Mouse (Mus musculus): ENCODE data around the gene Aif1. TPM values are rescaled to one million over a fixed set of nuclear protein-coding genes. Genes with fewer than 3 reads are reported as not detected.

Aif1 gene
- total RNA-seq (2021), result 10 to 100 TPM in 1 of 2 experiments, 1 to 10 TPM in 1; 8.0 to 12.5 TPM

DNA sequence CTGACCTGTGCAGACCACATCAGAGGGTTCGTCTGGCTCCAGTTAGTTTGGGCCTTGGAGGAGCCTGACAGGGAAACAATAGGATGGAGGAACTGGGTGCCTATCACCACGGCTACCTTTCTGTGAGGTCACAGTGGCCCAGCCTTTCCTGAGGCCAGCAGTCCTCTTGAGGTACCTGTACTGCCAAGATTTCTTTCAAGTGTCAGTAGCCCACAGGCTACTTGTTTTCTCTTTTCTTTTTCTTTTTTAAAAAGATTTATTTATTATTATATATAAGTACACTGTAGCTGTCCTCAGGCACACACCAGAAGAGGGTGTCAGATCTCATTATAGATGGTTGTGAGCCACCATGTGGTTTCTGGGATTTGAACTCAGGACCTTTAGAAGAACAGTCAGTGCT lies at the start of gene Aif1:
Aif1 (minus strand) TSS at position 101 of the 400 bp plus-strand sequence.
- no peak for DNase-seq (ENCODE audit: extremely low spot score in 1 of 2, low spot score in 2 of 2)
- intact Hi-C loops (cut with DNase I), result no loop called here

DNA sequence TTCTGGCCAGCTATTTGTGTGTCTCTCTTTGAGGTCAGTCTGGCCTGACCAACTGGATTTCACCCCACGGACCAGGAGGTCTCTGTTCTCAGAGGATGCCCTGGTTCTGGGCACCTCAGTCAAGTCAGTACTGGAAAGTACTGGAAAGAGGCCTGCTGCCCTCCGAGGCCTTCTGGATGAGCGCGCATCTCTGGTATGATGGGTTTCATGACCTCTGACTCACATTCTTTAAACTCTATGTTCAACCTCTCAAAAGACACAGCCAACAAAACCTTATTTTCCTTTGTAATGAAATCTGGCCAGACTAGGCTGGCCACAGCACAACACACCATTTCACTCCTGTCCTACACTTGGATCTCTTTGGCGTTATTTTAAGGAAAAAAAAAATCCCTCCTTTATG lies 49.6 kb upstream of the Aif1 start:
- intact Hi-C loops (cut with DNase I), result no loop called here
- no peak for DNase-seq (ENCODE audit: extremely low spot score in 1 of 2, low spot score in 2 of 2)

DNA sequence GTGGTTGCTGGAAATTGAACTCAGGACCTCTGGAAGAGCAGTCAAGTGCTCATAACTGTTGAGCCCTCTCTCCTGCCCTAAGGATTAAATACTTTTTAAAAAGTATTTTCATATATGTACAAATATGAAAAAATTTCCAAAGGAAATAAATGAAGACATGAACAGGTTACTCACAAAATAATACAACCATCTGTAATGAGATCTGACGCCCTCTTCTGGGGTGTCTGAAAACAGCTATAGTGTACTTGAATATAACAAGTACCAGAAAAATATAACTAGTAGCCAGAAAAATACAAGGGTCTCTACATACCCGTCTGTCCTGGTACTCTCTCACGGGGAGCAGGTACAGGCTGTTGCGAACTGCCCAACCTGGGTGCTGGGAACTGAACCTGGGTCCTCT lies 48.8 kb upstream of the Aif1 start:
- no peak for DNase-seq (ENCODE audit: extremely low spot score in 1 of 2, low spot score in 2 of 2)
- intact Hi-C loops (cut with DNase I), result no loop called here

DNA sequence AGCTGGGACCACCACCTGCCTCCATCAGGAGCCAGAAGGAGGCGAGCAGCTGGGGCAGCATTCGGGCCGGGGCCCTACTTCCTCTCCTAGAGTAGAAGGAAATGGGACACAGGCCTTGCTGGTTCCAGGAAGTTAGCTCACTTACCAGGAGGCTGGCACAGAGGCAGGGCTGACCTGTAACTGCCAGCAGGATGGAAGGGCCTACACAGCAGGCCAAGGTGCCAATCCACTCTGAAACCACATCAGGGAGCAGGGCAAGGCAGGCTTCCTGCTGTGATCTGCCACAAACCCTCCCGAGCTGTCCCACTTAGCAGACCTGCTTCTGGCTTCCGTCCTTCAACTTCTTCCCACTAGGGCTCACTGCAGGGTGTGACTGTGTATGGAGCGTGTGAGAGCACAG lies 46.4 kb upstream of the Aif1 start:
- peak in 1 of 2 experiments; percentile 54 for DNase-seq (ENCODE audit: extremely low spot score in 1 of 2, low spot score in 2 of 2)
- intact Hi-C loops (cut with DNase I), result no loop called here

DNA sequence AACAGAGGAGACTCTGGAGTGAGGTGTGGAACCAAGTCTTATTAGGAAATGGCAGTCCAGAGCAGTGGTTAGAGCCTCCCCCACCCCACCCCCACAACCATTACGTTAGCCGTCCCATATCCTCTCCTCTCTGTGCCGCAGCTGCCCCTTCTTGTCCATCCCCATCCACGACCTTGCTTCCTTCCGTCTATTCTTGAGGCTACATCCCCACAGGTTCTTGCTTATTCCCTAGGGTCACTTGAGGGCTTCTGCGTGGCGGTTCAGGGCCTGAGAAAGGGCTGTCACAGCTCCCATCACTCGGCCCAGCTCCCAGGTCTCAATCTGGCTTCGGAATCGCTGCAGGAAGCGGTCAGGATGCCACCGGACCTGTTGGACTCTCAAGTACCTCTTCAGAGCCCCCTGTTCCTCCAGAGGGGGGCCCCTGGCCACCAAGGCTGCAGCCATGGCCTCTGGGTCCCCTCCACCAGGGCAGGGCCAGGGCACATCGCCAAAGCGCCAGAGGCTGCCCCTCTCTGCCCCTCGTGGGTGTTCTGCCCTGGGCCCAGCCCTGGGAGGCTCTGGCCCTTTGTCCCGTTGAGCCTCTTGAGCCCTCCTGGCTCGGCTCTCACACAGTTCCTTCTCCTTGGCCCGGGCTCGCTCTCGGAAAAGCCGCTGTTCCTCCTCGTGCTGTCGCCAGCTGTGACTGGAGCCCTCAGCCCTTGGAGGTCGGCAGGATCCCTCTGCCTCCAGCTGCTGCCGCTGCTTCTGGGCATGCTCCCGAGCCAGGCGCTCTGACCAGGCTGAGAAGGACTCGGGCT lies 44.5 kb upstream of the Aif1 start, which contains the start of gene Gm16181:
Gm16181 (plus strand) TSS at position 679 of the 797 bp plus-strand sequence.
- intact Hi-C loops (cut with DNase I), result no loop called here

DNA sequence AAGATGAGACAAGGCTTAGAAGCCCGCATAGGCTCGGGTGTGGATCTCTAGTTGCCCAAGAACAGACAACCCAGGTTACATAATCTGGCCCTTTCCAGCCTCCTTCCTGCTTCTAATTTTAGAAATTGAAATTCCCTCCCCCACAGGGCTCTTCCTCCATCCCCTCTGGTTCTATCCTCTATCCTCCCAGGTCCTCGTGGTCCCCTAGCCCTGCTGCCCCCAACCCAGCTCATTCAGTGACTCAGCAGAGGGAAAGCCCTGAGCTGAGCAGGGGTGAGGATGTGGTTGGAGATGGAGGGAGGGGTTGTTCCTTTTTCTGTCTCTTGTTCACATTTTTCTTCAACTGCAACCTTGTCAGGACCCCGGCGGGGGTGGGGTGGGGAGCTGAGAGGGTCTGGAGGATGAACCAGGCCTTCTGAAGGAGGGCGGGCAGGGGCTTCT lies 43.8 kb upstream of the Aif1 start:
- intact Hi-C loops (cut with DNase I), result no loop called here
- no peak for DNase-seq (ENCODE audit: extremely low spot score in 1 of 2, low spot score in 2 of 2)

More for the DNA sequence above, 44.5 kb upstream of the Aif1 start, which contains the start of gene Gm16181:
- DNase-seq (ENCODE audit: extremely low spot score in 1 of 2, low spot score in 2 of 2), result peak in 1 of 2 experiments; percentile 65

DNA sequence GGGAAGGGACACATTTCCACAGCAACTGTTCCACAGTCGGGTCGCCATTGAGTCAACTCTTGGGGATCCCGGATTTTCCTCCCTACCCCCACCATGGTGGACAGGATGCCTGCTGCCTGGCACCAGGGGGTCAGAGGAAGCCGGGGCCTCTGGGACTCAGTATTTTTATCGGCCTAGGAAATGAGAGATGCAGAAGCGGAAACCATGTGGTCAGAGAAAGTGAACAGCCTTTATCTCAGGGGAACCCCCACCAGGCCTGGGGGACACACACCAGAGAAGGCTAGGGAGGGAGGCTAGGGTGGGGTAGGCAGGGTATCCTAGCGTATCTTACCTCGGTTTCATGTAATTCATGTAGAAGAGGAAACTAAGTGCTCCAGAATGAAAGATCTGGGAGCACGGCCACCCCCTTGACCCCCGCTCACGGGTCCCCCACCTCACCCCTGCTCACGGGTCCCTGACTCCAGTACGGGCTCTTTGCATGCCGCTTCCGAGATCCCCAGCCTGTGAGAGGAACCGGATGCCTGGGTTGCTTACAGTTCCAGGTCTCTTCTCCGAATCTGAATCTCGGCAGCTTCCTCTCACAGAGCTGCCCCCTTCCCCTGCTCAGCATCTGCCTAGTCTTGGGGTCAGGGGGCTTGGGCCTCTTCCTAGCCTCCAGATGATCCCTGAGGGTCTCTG lies 42.8 kb upstream of the Aif1 start:
- peak in 1 of 2 experiments; percentile 57 for DNase-seq (ENCODE audit: extremely low spot score in 1 of 2, low spot score in 2 of 2)
- intact Hi-C loops (cut with DNase I), result no loop called here

DNA sequence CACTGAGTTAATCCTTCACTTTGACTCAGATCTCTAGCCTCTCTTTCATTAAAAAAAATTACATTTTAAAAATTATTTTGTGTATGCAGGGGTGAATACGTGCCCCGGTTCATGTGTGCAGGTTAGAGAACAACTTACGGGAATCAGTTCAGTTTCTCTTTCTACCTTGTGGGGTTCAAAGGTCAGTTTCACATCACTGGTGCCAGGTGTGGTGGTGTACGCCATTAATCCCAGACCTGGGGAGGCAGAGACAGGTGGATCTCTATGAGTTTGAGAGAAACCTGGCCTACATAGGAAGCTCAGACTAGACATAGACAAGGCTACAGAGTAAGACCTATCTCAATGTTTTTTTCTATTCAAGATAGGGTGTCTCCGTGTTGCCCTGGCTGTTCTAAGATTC lies 37.2 kb upstream of the Aif1 start:
- DNase-seq (ENCODE audit: extremely low spot score in 1 of 2, low spot score in 2 of 2), result no peak
- intact Hi-C loops (cut with DNase I), result no loop called here

DNA sequence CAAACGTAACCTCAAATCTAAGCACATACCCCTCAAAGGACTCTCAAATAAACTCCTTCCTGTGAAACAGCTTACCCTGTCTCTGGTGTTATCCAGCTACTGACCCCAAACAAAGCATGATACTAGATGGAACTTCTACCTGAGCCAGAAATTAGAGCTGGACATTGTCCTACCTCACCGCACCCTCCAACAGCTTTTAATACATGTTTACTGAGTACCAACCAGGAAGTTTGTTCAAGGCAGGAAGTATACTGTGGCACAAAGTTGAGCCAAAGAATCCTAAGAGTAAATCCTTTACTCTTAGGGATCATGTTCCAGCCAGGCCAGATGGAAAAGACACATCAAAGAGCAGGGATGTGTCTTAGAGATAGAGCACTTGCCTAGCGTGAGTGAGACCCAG lies 34.7 kb upstream of the Aif1 start:
- DNase-seq (ENCODE audit: extremely low spot score in 1 of 2, low spot score in 2 of 2), result no peak
- intact Hi-C loops (cut with DNase I), result no loop called here

DNA sequence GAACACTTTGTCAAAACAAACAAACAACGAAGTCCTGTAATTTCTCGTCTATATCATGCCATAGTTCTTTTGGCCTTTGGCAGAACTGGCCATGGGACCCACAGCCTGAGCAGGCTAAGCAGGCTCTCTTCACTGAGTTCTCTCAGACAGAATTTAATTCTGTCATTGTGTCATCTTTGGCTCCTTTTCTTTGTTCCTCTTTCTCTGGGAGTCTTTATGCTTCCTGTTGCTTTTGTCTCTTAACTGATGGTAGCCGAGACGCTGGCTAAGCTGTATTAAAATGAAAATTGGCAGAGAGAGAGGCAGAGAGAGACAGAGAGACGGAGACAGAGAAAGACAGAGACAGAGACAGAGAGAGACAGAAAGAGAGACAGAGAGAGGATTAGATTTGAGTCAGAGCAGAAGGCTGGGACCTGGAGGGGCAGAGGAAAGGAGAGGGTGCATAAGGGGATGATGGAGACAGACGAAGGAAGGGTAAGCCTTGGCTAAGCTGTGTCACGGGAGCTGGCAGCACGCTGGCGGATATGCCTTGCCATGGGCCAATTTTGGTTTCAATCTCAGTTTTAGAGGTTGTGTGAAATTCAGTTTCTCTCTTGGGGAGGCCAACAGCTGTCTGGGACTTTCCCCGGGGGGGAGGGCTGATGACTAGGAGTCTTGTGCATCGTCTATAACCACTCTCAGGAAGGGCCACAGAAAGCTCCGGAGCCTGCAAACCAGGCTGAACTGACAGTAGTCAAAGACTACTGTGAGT lies 34.1 kb upstream of the Aif1 start:
- intact Hi-C loops (cut with DNase I), result no loop called here
- DNase-seq (ENCODE audit: extremely low spot score in 1 of 2, low spot score in 2 of 2), result no peak

DNA sequence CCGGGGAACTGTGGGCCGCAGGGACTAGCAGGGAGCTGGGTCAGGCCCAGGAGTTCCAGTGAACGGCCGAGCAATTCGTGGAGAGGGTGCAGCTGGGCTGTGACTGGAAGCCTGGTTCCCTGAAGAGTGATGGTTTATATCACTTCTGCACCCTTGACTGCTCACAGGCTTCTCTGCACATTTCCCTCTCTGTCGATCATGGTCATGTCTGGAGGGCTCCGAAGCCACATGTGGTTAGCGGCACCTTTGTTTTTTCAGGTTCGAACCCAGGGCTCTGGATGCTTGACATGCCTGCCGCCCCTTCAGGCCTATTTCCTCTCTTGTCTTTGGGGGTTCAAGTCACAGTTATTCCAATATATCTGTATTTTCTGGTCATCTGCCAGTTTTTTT lies 29.5 kb upstream of the Aif1 start:
- intact Hi-C loops (cut with DNase I), result no loop called here
- no peak for DNase-seq (ENCODE audit: extremely low spot score in 1 of 2, low spot score in 2 of 2)

DNA sequence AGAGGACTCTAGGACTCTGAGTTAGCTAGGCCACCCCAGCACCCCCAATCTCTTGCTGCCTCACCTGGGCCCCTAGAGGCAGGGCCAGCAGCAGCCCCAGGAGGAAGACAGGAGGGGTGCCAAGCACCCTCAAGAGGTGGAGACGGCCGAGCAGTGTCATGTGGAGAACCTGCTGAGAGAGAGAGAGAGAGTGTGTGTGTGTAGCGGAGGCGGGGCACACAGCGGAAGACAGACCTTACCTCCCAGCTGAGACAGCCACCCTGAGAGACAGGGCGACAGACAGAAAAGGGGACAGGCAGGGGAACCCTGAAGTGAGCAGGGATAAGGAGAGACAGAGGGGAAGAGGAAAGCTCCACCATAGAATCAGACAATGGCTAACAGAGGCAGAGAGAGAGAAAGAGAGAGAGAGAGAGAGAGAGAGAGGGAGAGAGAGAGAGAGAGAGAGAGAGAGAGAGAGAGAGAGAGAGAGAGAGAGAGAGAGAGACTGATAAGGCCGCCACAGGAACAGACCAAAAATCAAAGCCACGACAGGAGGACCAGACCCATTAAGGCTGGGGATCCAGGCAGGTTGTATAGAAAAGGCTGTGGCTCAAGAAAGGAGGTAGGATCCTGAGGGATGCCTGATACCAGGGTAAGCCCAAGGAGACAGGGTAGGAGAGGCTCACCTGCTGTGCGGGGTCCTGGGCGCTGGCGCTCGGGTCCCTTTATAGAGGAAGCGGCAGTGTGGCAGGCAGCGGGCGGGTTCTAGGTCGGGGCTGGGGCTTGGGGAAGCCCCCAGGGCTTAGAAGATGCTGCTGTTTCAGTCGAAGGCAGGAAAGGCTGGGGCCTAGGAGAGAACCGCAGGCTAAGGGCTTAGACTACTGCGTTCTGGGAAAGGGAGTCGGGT lies 28.9 kb upstream of the Aif1 start, which contains the start of gene Lta:
Lta (minus strand) TSS at position 858 of the 886 bp plus-strand sequence.
- no peak for DNase-seq (ENCODE audit: extremely low spot score in 1 of 2, low spot score in 2 of 2)
- intact Hi-C loops (cut with DNase I), result no loop called here

DNA sequence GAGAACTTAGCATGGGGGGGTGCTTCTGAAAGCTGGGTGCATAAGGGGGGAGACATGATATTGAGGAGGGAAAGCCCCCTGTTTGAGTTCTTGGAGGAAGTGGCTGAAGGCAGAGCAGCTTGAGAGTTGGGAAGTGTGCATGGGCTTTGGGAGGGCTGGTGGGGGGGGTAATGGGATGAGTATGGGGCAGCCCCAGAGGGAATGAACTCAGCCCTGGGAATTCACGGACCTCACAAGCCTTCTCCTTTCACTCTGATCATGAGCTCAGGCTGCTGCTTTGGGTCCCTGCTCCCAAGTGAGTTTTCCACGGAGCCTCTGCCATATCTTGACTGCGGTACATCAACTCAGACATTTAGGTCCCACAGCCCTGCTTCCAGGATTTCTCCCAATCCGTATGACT lies 26.6 kb upstream of the Aif1 start:
- intact Hi-C loops (cut with DNase I), result no loop called here
- DNase-seq (ENCODE audit: extremely low spot score in 1 of 2, low spot score in 2 of 2), result no peak

DNA sequence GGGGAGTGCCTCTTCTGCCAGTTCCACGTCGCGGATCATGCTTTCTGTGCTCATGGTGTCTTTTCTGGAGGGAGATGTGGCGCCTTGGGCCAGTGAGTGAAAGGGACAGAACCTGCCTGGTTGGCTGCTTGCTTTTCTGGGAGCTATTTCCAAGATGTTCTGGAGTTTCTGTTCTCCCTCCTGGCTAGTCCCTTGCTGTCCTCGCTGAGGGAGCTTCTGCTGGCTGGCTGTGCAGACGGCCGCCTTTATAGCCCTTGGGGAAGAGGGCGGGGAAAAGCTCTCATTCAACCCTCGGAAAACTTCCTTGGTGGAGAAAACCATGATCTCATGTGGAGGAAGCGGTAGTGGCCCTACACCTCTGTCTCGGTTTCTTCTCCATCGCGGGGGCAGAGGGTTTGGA lies 25.9 kb upstream of the Aif1 start, which contains the start of gene Tnf:
Tnf (minus strand) TSS at position 221 of the 400 bp plus-strand sequence.
- peak in 1 of 2 experiments; percentile 58 for DNase-seq (ENCODE audit: extremely low spot score in 1 of 2, low spot score in 2 of 2)
- intact Hi-C loops (cut with DNase I), result no loop called here

DNA sequence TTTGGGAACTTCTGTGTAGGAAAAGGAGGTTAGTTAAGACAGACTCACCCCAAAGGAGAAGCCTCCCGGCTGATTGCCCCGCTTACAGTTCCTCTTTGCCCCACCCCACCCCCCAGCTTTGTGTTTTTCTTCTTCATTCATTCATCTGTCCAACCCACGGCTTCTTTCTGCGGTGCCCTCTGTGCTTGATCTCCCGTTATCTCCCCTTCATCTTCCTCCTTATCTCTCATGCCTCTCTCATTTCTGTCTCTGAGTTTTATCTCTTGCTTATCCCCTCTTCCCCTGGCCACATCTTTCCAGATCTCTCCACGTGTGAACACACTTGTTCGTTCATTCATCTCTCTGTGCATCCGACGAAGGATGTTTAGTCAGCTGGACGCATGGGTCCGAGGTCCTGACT lies 25.3 kb upstream of the Aif1 start:
- intact Hi-C loops (cut with DNase I), result no loop called here
- no peak for DNase-seq (ENCODE audit: extremely low spot score in 1 of 2, low spot score in 2 of 2)

DNA sequence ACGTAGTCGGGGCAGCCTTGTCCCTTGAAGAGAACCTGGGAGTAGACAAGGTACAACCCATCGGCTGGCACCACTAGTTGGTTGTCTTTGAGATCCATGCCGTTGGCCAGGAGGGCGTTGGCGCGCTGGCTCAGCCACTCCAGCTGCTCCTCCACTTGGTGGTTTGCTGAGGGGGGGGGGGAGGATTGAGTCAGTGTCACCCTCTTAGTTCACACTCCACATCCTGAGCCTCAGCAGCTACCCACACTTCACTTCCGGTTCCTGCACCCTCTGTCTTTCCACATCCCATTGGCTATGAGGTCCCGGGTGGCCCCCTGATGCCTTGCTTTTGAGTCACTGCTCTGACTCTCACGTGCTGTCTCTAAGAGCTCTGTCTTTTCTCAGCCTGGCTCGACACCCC lies 24.5 kb upstream of the Aif1 start:
- no peak for DNase-seq (ENCODE audit: extremely low spot score in 1 of 2, low spot score in 2 of 2)
- intact Hi-C loops (cut with DNase I), result no loop called here

DNA sequence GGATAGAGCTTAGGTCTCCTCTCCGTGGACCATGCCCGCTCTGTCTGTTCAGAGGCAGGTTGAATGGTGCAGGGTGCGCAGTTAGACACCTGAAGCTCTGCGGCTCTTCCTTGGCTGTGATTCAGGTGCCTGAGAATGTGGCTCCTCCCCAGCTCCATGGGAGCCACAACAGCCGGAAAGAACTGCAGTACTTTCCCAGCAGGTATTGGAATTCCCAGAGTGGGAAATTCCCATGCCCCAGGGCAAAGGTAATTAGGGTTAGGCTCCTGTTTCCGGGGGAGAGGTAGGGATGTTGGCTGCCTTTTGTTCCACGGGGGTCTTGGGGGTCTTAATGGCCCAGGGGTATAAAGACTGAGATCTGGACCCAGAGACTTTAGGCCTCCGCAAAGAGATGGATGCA lies 23.1 kb upstream of the Aif1 start:
- intact Hi-C loops (cut with DNase I), result no loop called here
- no peak for DNase-seq (ENCODE audit: extremely low spot score in 1 of 2, low spot score in 2 of 2)

DNA sequence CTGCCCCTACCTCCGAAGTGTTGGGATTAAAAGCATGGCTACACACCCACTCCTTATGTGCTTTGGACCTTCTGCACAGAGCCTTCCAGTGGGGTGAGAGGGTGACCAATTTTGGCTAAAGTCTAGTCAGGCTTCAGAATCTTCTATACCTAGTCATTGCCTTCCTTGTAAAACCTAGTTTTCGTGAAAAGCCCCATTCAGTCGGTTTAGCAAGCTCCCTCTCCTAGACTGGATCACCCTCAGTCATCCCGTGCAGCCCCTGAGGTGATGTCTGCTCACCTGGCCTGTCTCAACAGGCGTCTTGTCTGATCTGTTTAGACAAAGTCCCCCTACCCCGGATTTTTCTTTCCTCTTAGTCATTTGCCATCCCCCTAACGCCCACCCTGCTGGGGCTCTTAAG lies 22.2 kb upstream of the Aif1 start:
- DNase-seq (ENCODE audit: extremely low spot score in 1 of 2, low spot score in 2 of 2), result no peak
- intact Hi-C loops (cut with DNase I), result no loop called here

Measured in left cerebral cortex, postnatal 10 days (tissue).